Mouse (Mus musculus) heart, embryonic 16.5 days (tissue): ENCODE data around the gene Apol7b. TPM values are rescaled to one million over a fixed set of nuclear protein-coding genes. Genes with fewer than 3 reads are reported as not detected.
"Not testable (repeated sequence)": the region's sequence is repeated elsewhere in the genome, so short reads cannot be mapped to it uniquely, and the experiment has no call there.

ENCODE experiments used
- ATAC-seq: fragments of 200-750 bp; cut with Nextera tagmentation; replicated peaks from 2 replicates; pipeline ENCODE4 v1.8.0; 2017; ENCODE audit warnings: moderate number of reproducible peaks; ENCODE audit not compliant: insufficient read depth, low FRiP score; ENCODE audit errors: extremely low read depth
- H3K27ac ChIP-seq: fragments of 300-500 bp; sonication (generic); 2 replicates; pipeline ENCODE4 v1.5.1; 2014; ENCODE audit warnings: mild to moderate bottlenecking, low read length, control low read depth, moderate library complexity
- H3K27me3 ChIP-seq: fragments of 300-500 bp; sonication (generic); 2 replicates; pipeline ENCODE4 v1.6.1; 2014; ENCODE audit warnings: low read length, mixed read lengths; ENCODE audit not compliant: control insufficient read depth, insufficient read depth
- H3K36me3 ChIP-seq: fragments of 300-500 bp; sonication (generic); 2 replicates; pipeline ENCODE4 v1.6.1; 2014; ENCODE audit not compliant: control insufficient read depth, insufficient read depth
- H3K4me1 ChIP-seq: fragments of 300-500 bp; sonication (generic); 2 replicates; pipeline ENCODE4 v1.6.1; 2014; ENCODE audit warnings: low read length, mixed read lengths; ENCODE audit not compliant: control insufficient read depth, insufficient read depth
- H3K4me2 ChIP-seq: fragments of 300-500 bp; sonication (generic); 2 replicates; pipeline ENCODE4 v1.6.1; 2014; ENCODE audit warnings: low read depth, mild to moderate bottlenecking, control low read depth, low read length
- H3K4me3 ChIP-seq: fragments of 300-500 bp; sonication (generic); 2 replicates; pipeline ENCODE4 v1.5.1; 2014; ENCODE audit warnings: mild to moderate bottlenecking, control low read depth, low read length
- H3K9ac ChIP-seq: fragments of 300-500 bp; sonication (generic); 2 replicates; pipeline ENCODE4 v1.6.1; 2014; ENCODE audit warnings: low read length, control low read depth
- H3K9me3 ChIP-seq: fragments of 300-500 bp; sonication (generic); replicated peaks from 2 replicates; pipeline ENCODE4 v1.6.1; 2016; ENCODE audit warnings: low read length; ENCODE audit not compliant: control insufficient read depth
- WGBS: fragments of 180-500 bp; shearing (Covaris S2); extraction: QIAGEN DNeasy Blood & Tissue Kit; methylation state at CpG from one replicate; pipeline ENCODE4 v1.1.7; 2014; 5-methylcytosine and 5-hydroxymethylcytosine counted together
- polyA plus RNA-seq: library from polyadenylated mRNA; unstranded; fragments of >200 nt; fragmentation: Nextera tagmentation; extraction: Ambion mirVana; gene quantifications from 2 replicates; pipeline ENCODE4 v1.2.1, GENCODE M21; 2015

Apol7b gene
- polyA plus RNA-seq, 1 experiment from 2014 or later = not detected

DNA sequence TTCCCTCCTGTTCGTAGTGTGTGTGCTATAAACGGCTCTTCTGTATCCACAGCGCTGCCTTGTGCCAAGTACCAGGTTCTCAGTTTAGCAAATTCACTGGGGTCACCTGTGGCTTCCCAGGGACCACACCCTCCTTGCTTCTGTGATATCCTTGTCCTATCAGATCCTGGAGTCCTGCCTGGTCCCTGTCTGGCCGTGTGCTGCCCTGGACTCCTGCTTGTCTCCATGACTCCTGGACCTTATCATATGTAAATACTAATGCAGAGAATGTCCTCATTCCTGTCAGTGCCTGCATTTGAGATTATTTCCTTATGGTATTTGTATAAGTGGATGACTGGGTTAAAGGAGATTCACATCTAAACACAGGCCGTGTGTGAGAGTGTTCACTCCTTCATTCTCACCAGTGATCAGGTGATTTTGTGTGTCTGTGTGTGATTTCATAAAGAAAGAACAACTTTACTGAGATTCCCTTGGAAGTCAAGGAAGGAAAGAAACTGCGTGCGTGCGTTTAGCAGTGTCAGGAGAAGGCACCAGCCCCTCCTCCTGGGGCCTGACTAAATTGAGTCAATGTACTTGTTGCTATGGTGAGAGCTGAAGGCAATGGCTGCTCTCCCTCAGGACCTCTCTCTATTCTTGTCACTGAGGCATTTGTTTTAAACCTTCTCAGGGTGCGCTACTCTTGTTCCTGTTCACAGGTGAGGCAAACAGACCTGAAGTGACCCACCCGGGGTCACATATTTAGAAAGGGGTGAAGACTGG is 18.4 kb downstream of the Apol7b start:
- not testable (repeated sequence) for H3K27ac ChIP-seq, ATAC-seq, H3K9me3 ChIP-seq, H3K4me3 ChIP-seq, H3K4me1 ChIP-seq, H3K4me2 ChIP-seq, H3K9ac ChIP-seq, H3K36me3 ChIP-seq, H3K27me3 ChIP-seq
- 37% methylated on average over 9 of the region's 10 CpGs for WGBS

DNA sequence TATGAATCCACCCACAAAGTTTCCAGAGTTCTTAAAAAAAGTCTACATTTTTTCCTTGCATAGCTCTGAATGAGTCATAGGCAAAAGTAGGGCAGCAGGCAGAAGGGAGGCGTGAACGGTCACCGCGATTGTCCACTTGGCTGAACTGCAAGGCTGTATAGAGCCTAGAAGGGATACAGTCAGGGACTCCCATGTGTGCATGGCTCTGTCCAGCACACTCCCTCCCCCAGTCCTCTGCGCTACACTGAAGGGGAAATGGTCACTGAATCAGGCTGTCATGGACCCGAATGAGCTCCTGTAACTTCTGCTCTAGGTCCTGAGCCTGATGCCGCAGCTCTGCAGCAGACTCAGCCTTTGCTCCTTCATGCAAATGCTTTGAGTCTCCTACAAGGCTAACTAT is 24.4 kb downstream of the Apol7b start:
- 55% methylated on average over 3 of the region's 7 CpGs for WGBS
- not testable (repeated sequence) for ATAC-seq, H3K4me3 ChIP-seq, H3K27ac ChIP-seq, H3K9me3 ChIP-seq, H3K27me3 ChIP-seq, H3K4me1 ChIP-seq, H3K9ac ChIP-seq, H3K4me2 ChIP-seq, H3K36me3 ChIP-seq

DNA sequence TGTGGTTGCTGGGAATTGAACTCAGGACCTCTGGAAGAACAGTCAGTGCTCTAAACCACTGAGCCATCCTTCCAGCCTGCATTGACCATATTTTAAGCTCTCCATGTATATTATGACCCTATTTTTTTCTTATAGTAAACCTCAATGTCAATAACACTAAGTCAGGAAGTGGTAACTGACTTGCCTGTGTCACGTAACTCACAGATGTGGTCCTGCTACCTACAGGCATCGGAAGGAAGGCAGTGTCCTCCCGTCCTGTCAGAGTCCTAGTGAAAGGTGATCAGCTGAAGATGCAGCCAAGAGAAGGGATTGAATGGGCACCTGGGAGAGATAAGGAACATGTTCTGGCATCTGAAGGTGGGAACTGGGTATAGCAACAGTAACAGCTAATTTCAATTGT is 27.6 kb downstream of the Apol7b start:
- not testable (repeated sequence) for H3K27ac ChIP-seq, H3K9ac ChIP-seq, H3K4me3 ChIP-seq, H3K36me3 ChIP-seq, H3K9me3 ChIP-seq, ATAC-seq, H3K27me3 ChIP-seq, H3K4me1 ChIP-seq, H3K4me2 ChIP-seq
- no CpG with 5 or more reads among the region's 3 CpGs for WGBS

DNA sequence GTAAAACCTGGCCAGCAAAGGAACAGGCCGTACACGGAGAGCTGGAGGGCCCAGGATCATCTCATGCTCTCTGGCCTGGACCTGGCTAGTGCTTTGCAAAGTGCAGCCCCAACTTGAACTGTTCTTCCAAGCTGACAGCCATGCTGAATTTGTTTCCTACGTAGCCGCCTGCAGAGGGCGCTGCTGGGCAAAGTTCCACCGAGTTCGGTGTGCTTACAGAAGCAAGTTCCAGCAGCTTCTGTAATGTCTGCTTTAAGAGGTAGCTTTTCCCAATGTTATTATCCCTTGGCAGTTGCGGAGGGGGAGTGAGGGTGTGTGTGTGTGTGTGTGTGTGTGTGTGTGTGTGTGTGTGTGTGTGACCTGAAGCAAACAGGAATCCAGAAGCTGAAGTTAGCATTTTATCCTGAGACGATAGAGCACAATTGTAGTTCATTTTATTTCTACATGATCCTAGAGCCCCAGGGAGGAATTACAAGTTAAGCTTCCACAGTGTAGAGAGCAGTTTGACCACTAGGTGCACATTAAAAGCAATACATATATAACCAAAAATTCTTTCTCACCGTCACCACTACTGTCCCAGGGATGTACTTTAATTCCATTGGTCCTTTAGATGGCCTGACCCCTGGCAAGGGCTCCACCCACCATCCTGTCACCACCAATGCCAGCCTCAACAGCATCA is 30.5 kb downstream of the Apol7b start:
- 22% methylated on average over 2 of the region's 10 CpGs for WGBS
- ATAC-seq, H3K9ac ChIP-seq, H3K4me1 ChIP-seq, H3K9me3 ChIP-seq, H3K36me3 ChIP-seq, H3K4me3 ChIP-seq, H3K4me2 ChIP-seq, H3K27ac ChIP-seq, H3K27me3 ChIP-seq: not testable (repeated sequence)

DNA sequence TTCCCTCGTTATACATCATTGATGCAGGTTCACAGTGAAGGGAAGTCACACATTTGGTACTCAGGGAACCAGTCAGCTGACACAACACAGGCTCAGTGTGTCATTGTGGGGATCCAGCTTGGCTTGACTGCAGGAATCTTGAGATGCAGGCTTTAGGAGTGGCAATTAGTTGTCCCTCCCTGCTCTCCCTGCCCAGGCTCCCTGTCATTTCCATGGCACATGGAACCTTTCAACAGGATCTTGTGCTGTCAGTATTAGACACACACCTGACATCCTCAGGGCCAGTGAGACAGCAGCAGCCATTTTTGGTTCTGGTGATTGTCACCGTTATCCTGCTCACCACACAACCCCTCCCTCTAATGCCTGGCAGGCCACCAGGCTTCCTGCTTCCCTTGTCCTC is 31.6 kb downstream of the Apol7b start:
- H3K36me3 ChIP-seq, H3K9ac ChIP-seq, H3K9me3 ChIP-seq, H3K4me1 ChIP-seq, H3K27me3 ChIP-seq, H3K27ac ChIP-seq, H3K4me3 ChIP-seq, H3K4me2 ChIP-seq: not testable (repeated sequence)
- ATAC-seq = peak; percentile 53; the same call in 1 of the 2 replicates
- WGBS = 43% methylated on average over 2 of the region's 2 CpGs

DNA sequence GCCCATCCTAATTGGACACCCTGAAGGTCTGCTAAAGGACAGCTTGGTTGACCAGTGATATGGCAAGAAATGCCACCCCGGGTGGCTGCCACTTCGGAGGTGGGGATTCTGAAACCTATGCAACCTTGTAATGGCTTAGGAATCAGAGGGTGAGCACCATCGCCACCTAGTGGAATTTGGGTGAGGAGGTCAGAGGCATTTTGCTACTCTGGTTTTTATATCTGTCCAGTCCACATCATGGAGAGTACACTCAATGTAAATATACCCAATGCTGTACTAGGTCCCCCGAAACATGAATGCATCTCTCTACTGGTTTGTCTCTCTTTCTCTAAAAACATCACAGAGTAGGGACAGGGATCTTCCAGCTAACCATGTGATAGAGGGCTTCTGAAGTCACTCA is 34.6 kb downstream of the Apol7b start:
- H3K4me3 ChIP-seq, H3K27ac ChIP-seq, H3K9me3 ChIP-seq, H3K9ac ChIP-seq, ATAC-seq, H3K27me3 ChIP-seq, H3K4me2 ChIP-seq, H3K36me3 ChIP-seq, H3K4me1 ChIP-seq: not testable (repeated sequence)
- WGBS = 22% methylated on average over 4 of the region's 4 CpGs

DNA sequence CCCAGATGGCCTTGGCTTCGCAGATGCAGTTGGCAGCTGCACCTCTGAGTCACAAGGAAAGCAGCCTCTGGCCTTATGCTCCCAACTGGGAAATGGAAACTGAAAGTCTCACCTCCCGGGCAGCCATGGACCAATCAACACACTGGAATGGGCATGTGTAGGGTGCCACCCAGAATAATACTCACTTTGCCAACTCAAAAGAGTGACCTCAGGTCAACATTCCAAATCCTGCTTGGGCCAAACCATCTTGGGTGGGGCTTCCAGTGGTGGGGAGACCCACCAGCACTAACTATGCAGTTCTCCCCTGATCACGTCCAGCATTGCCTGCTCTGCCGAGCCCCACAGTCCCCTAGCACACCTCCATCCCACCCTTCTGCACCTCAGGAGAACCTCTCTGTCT is 36.3 kb downstream of the Apol7b start, which contains the start of gene Apol9a:
Apol9a (minus strand) TSS at position 101 of the 400 bp plus-strand sequence.
- no CpG with 5 or more reads among the region's 4 CpGs for WGBS
- H3K36me3 ChIP-seq, H3K4me2 ChIP-seq: not testable (repeated sequence)

DNA sequence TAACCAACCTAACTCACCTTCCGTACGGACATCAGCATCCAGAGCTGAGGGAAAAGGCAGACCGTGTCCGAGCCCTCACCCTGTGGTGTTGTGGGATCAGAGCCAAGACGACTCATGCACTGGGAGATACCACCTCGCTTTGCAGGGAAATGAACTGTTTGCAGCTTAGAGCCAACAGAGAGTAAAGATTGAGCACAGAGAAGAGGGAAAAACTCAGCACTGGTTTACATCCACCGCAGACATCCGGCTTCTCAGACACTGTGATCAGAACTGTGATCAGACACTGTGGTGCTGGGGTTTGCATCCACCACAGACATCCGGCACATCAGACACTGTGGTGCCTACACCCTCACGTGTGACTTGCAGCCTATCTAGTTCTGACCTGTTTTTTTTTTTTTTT is 40.9 kb downstream of the Apol7b start:
- H3K36me3 ChIP-seq, H3K4me2 ChIP-seq, H3K4me3 ChIP-seq, H3K9ac ChIP-seq, H3K9me3 ChIP-seq, H3K27me3 ChIP-seq, H3K27ac ChIP-seq, H3K4me1 ChIP-seq: not testable (repeated sequence)
- ATAC-seq = peak; percentile 52
- 34% methylated on average over 10 of the region's 10 CpGs for WGBS

More for the DNA sequence above, 36.3 kb downstream of the Apol7b start, which contains the start of gene Apol9a:
- not testable (repeated sequence) for H3K4me3 ChIP-seq, H3K27ac ChIP-seq, H3K27me3 ChIP-seq, ATAC-seq, H3K9ac ChIP-seq, H3K9me3 ChIP-seq, H3K4me1 ChIP-seq

DNA sequence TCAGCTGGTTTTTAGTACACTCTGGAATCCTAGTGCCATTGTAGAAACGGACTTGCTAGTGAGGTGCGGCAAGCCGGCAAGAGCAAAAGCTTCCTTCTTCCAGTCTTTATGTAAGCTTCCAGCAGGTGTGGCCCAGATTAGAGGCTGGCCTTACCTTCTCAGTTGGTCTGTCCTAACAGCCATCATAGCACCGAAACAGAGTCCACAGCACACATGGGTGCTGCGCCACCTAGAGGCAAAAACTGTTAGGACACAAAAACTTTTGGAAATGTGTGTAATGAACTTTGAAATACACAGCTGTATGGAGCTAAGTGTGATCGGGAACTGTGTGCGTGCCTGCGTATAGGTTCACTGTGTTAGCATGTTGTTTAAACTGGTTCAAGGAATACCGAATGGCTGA is 48.3 kb downstream of the Apol7b start, which contains the start of gene Apol7a:
Apol7a (minus strand) TSS at position 84 of the 400 bp plus-strand sequence.
- H3K27me3 ChIP-seq, H3K4me3 ChIP-seq, H3K4me1 ChIP-seq, H3K36me3 ChIP-seq, H3K4me2 ChIP-seq, H3K9ac ChIP-seq, H3K9me3 ChIP-seq, ATAC-seq: not testable (repeated sequence)
- peak within 1 kb of the TSS; percentile 55; the same call in 1 of the 2 replicates for H3K27ac ChIP-seq
- 60% methylated on average over 9 of the region's 9 CpGs for whole genome bisulfite sequencing
